Mouse (Mus musculus) layer of hippocampus, adult 9-10 months (tissue): ENCODE measurements around the gene Slc25a12.

Experiments
- DNase-seq: peaks from one replicate; pipeline ENCODE4 v3.0.0; 2022; ENCODE audit warnings: low spot score

Slc25a12 gene

DNA sequence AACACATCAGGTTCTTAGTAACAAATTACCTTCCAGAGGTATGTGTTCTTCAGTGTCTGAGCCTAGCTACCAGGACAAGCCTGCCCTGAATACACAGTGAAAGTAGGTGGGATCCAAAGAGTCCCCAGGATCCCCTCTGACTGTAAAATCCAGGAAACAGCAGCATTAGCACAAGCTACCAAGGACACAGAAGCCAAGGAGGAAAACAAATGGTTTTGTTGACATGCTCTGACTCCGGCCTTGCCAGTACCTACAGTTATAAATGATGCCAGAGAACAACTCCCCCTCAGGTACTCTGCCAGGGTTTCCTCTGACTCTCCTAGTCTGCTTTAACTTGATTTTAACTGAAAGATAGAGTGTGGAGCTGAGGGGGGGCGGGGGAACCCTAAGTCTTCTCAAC is 18.0 kb downstream of the Slc25a12 start:
- DNase-seq, result no peak

GRCm38 (mm10) chr2:71347732-71348490 is 19.6 kb downstream of the Slc25a12 start:
- DNase-seq, result no peak

DNA sequence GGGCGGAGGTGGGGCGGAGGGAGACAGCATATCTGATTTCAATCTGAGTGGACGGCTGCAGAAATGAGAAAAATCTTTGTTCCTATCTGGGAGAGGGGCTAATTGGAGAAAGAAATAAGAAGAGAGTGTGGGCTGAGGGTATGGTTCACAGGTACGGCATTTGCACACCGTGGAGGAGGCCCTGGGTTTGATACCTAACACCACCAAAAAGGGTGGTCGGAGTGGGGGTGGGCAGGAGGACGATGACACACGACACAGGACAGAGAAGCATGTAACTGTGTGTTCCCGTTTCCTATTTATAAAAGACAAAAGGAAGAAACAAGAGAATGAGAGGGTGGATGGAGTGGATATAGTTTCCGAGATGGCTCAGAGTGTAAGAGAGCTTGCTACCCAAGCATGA is 20.4 kb downstream of the Slc25a12 start:
- DNase-seq, result no peak

- DNase-seq, result no peak
These were observed 23.5 kb downstream of the Slc25a12 start for GRCm38 (mm10) chr2:71343884-71344640.

GRCm38 (mm10) chr2:71340126-71340525 is 27.4 kb downstream of the Slc25a12 start:
- DNase-seq, result no peak

DNA sequence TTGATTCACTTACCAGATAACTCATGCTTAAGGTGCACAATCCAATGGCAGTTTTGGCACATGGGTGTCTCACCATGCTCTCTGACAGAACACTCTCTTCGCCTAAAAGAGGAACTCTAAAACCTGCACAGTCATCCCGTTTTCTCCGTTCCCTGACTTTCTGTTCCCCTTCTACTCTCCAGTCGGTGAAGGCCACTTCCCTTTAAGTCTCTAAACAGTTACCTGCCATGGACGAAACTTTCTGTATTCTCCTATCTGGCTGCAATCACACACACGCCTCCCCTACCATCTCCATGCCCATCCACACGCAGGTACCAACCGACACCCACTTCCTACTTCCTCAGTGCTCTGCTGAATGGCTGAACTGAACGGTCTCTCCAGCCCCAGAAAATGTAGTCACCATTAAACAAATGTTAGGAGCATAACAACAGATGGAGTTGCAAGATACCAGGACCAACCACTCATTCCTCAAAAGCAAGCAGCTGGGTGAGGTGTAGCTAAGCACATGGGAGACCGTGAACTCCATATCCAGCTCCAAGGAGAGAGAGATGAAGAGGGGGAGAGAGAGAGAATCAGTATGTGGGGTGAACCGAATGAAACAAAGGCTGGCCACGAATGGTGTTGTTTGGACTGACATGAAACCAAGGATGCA is 29.3 kb downstream of the Slc25a12 start:
- DNase-seq, result peak; percentile 30

DNA sequence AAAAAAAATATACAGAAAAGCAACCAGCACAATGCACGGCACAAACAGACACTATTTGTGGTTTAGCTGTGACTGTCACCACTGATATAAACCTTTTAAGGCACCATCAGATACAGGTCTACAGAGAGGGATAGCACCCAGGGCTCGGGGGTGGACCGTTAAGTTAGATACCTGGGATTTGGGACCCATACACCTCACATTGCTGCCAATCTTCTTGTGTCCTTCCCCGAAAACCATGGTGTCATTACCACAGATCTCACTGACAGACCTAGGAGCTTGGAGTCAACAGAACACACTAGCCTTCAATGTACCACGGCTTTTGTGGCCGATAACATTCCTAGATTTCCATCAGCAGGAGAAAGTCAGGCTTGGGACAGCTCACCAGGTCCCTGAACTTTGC is 30.9 kb downstream of the Slc25a12 start:
- DNase-seq, result no peak

DNA sequence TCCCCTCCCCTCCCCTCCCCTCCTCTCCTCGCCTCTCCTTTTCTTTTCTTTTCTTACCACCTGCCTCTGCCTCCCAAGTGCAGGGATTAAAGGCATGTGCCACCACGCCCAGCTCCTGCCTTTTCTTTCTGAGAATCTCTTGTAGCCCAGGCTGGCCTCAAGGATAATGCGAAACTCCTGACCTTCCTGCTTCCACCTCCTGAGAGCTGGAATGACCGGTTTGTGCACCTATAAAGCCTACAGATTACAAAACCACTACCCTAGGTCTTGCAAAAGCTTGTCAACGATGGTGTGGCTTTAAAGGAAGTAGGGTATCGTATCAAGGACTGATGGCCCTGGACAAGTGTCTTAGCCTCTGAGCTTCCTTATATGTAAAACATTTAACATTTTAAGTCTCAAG is 31.3 kb downstream of the Slc25a12 start:
- DNase-seq, result no peak

- DNase-seq, result no peak
These were observed 33.3 kb downstream of the Slc25a12 start for GRCm38 (mm10) chr2:71333986-71334822.

GRCm38 (mm10) chr2:71329761-71330160 is 37.8 kb downstream of the Slc25a12 start:
- DNase-seq, result no peak

- DNase-seq, result no peak
These were observed 39.0 kb downstream of the Slc25a12 start for GRCm38 (mm10) chr2:71328391-71329160.

DNA sequence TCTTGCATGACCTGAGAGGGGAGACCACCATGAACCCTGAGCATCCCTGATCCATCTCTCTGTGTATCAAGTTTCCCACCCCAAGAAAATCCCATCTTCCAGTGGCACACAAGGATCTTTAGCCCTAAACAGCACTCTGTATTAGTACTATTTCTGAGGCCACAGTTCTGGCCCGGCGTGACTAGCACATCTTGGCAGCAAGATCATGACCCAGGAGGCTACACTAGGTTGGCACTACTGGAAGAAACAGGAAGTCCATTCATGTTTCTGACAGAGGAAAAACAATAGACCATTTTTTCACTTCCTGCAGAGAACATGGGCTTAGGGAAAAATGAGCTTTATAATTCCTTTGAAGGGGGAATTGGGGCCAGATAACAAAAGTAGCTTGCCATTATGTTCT is 39.8 kb downstream of the Slc25a12 start:
- no peak for DNase-seq

GRCm38 (mm10) chr2:71326766-71327464 is 40.6 kb downstream of the Slc25a12 start:
- no peak for DNase-seq

DNA sequence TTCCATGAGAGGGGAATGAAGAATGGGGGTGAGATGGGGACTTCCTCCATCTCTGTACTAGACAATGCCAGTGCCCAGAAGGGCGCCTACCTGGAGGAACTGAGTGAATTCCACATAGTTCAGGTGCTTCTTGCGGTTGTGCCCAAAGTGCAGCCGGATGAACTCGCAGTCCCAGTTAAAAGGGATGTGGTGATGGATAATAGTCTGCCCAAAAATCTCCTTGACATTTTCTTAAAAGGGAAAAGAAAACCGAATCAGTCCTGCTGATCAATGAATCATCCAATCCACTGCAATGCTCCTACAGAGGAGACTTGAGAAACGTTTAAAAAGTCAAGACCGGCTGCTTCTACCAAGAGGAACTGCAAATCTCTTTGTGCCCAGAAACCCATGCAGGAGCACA is 43.7 kb downstream of the Slc25a12 start:
- no peak for DNase-seq

- DNase-seq, result no peak
These were observed 46.1 kb downstream of the Slc25a12 start for GRCm38 (mm10) chr2:71321486-71321885.

DNA sequence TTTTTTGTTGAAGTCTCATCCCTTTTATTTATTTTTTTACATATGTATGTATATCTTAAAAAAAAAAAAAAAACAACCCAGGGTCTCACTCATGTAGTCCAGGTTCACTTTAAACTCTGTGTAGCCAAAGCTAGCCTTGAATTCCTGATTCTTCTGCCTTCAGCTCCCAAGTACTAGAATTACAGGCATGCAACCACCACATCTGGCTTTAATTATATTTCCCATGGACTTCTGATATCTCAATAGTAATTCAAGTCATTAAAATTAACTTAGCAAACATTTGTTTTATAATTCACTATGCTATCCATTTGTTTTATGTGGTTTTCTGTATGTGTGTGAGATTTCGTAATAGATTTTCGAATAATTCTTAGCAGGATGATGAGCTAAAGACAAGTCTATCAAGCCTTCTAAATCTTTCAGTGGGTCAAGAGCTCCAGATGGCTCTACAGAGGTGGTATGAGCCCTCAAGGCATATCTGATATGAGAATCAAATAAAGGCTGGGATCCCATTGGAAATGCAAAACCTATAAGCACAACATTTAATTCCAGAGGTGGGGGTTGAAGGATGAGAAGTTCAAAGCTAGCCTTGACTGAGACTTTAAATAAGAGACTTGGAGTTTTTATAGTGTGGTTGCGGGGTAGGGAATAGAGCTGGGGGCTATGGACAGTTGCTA is 51.3 kb downstream of the Slc25a12 start:
- no peak for DNase-seq

DNA sequence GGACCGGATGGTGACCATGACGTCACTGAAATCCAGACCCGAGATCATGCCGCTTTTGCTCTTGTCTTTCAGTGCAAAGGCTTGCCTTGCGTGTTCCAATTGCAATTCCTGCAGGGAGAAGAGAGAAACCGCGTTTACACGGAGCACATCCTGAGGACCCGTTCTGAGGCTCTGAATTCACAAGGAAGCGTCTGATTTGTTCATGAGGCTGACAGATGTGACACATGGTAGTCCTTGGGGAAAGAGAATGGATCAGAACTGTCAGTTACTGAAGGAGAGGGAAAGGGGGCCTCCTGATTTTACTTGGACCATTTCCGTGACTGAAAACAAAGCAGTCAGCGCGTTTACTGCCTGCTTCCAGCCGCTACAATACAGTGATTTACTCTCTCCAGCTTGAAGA is 52.5 kb downstream of the Slc25a12 start:
- DNase-seq, result no peak

GRCm38 (mm10) chr2:71314080-71314479 is 53.5 kb downstream of the Slc25a12 start:
- DNase-seq, result no peak

GRCm38 (mm10) chr2:71312067-71312466 is 55.5 kb downstream of the Slc25a12 start:
- DNase-seq, result no peak

- DNase-seq, result no peak
These were observed 57.8 kb downstream of the Slc25a12 start for GRCm38 (mm10) chr2:71309726-71310125.
